Mouse (Mus musculus) midbrain, embryonic 15.5 days (tissue): ENCODE measurements around the gene Cxcl17. TPM values are rescaled to one million over a fixed set of nuclear protein-coding genes. Genes with fewer than 3 reads are reported as not detected.

Experiments used
- ATAC-seq: fragments of 200-750 bp; cut with Nextera tagmentation; replicated peaks from 2 replicates; pipeline ENCODE4 v1.8.0; 2017; ENCODE audit warnings: moderate TSS enrichment
- H3K27ac ChIP-seq: fragments of 300-500 bp; sonication (generic); 2 replicates; pipeline ENCODE4 v1.5.1; 2015; ENCODE audit warnings: mild to moderate bottlenecking, inconsistent platforms
- H3K27me3 ChIP-seq: fragments of 300-500 bp; sonication (generic); replicated peaks from 2 replicates; pipeline ENCODE4 v1.6.1; 2015; ENCODE audit warnings: inconsistent platforms
- H3K36me3 ChIP-seq: fragments of 300-500 bp; sonication (generic); replicated peaks from 2 replicates; pipeline ENCODE4 v1.6.1; 2015; ENCODE audit warnings: inconsistent platforms
- H3K4me1 ChIP-seq: fragments of 300-500 bp; sonication (generic); 2 replicates; pipeline ENCODE4 v1.6.1; 2015; ENCODE audit warnings: inconsistent platforms
- H3K4me2 ChIP-seq: fragments of 300-500 bp; sonication (generic); 2 replicates; pipeline ENCODE4 v1.6.1; 2015; ENCODE audit warnings: inconsistent platforms, mild to moderate bottlenecking, moderate library complexity
- H3K4me3 ChIP-seq: fragments of 300-500 bp; sonication (generic); 2 replicates; pipeline ENCODE4 v1.5.1; 2015; ENCODE audit warnings: mild to moderate bottlenecking, inconsistent platforms
- H3K9ac ChIP-seq: fragments of 300-500 bp; sonication (generic); 2 replicates; pipeline ENCODE4 v1.6.1; 2015; ENCODE audit warnings: mild to moderate bottlenecking, inconsistent platforms
- H3K9me3 ChIP-seq: fragments of 300-500 bp; sonication (generic); 2 replicates; pipeline ENCODE4 v1.6.1; 2016; ENCODE audit warnings: inconsistent platforms
- WGBS: fragments of 180-500 bp; shearing (Covaris S2); methylation state at CpG from one replicate; pipeline ENCODE4 v1.1.7; 2015; ENCODE audit warnings: mixed read lengths; 5-methylcytosine and 5-hydroxymethylcytosine counted together
- polyA plus RNA-seq: library from polyadenylated mRNA; unstranded; fragments of >200 nt; fragmentation: Nextera tagmentation; extraction: Ambion mirVana; gene quantifications from 2 replicates; pipeline ENCODE4 v1.2.1, GENCODE M21; 2015

The Cxcl17 gene
- polyA plus RNA-seq, 1 experiment from 2014 or later, result 0.93 TPM

DNA sequence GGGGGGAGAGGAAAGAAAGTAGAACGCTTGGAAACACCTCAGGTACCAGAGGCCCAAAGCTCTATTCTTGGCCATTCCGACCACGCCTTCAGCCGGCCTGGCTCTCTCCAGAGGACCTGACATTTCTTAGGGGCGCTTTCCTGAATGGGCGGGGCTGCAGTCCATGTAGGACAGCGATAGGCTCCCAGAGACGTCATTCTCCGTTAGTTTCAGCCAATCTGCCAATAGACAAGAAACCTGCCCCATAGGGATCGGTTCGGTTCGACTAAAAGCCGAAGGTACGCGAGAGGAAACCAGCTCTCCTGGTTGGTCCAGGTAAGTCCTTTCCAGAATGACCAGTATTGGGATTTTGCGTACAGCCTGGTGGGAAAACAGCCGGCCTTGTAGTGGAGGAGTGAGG lies 36.1 kb downstream of the Cxcl17 start:
- H3K4me1 ChIP-seq, result peaks cover 24% of the 10 kb centered on the region
- H3K27ac ChIP-seq, result no peak overlapping the region
- H3K4me3 ChIP-seq, result peak overlapping the region; percentile 31
- no peaks in the 10 kb centered on the region for H3K9me3 ChIP-seq
- peak overlapping the region; percentile 43 for H3K4me2 ChIP-seq
- H3K36me3 ChIP-seq, result no peaks in the 10 kb centered on the region
- peaks cover 7% of the 10 kb centered on the region; the same call in 1 of the 2 replicates for H3K27me3 ChIP-seq
- WGBS, result 6% methylated on average over 17 of the region's 17 CpGs
- H3K9ac ChIP-seq, result no peak overlapping the region
- peak; percentile 65 for ATAC-seq

DNA sequence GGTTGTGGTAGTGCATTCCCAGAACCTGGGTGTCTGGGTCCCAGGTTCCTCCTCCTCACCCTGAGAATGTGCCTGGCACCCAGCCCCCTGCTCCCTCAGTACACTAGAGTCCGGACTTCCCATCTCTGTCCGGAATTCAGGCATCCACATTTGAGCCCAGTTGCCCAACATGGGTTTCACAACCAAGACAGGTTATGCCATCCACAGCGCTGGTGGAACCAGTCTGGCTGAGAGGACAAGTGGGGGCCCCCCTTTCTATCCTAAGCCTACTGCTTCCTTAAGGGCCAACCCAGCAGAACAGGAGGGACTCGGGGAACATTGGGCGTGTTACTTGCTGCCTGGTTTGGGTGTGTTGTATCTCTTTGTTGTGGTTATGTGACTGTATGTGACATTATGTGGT lies 40.2 kb downstream of the Cxcl17 start:
- H3K4me3 ChIP-seq, result no peak overlapping the region
- H3K27ac ChIP-seq, result no peak overlapping the region
- H3K9me3 ChIP-seq, result no peaks in the 10 kb centered on the region
- ATAC-seq, result no peak
- WGBS, result 89% methylated on average over 5 of the region's 5 CpGs
- H3K9ac ChIP-seq, result no peak overlapping the region
- peaks cover 21% of the 10 kb centered on the region for H3K27me3 ChIP-seq
- H3K36me3 ChIP-seq, result no peaks in the 10 kb centered on the region
- no peak overlapping the region for H3K4me2 ChIP-seq
- H3K4me1 ChIP-seq, result peaks cover 16% of the 10 kb centered on the region

GRCm38 (mm10) chr7:25369058-25369749 lies 43.5 kb downstream of the Cxcl17 start, which contains the start of gene Cnfn:
Gene Cnfn, minus strand, starts transcription at chr7:25369724.
- H3K27me3 ChIP-seq, result peaks cover 24% of the 10 kb centered on the region
- no peak for ATAC-seq
- H3K36me3 ChIP-seq, result 0 out of 2 replicates have a peak, but pooled peaks cover 4% of the 10 kb centered on the region
- no peaks in the 10 kb centered on the region for H3K9me3 ChIP-seq
- 53% methylated on average over 12 of the region's 12 CpGs for WGBS
- no peak within 1 kb of the TSS for H3K9ac ChIP-seq
- H3K4me3 ChIP-seq, result no peak within 1 kb of the TSS
- H3K4me2 ChIP-seq, result no peak within 1 kb of the TSS
- peaks cover 19% of the 10 kb centered on the region for H3K4me1 ChIP-seq
- no peak within 1 kb of the TSS for H3K27ac ChIP-seq

DNA sequence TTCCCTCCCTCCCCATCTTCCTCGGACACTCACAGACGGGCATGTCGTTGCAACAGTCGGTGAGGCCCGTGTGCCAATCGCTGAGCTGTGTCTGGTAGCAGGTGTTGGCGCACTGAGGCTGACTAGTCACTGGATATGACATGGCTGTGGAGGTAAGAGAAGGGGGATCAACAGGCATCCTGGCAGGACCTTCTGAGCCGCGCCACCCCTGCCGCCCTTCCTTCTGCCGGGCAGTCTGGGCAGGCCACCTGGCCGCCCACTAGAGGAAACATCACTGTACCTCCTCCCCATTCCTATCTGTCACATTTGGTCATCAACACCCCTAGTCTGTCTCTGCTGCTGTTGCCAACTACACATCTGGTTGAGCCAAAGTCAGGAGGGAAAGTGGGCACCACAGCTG lies 44.4 kb downstream of the Cxcl17 start:
- ATAC-seq, result peak; percentile 24; the same call in 1 of the 2 replicates
- WGBS, result 29% methylated on average over 12 of the region's 12 CpGs
- H3K27me3 ChIP-seq, result peaks cover 24% of the 10 kb centered on the region

GRCm38 (mm10) chr7:25367632-25368293 lies 44.9 kb downstream of the Cxcl17 start:
- Histone ChIP-seq H3K27me3 (peaks cover 24% of the 10 kb centered on the region), H3K9ac (no peak overlapping the region), H3K9me3 (no peaks in the 10 kb centered on the region), H3K36me3 (peaks cover 18% of the 10 kb centered on the region), H3K4me3 (no peak overlapping the region), H3K27ac (no peak overlapping the region), H3K4me2 (peak overlapping the region; percentile 28; the same call in 1 of the 2 replicates), H3K4me1 (peaks cover 19% of the 10 kb centered on the region)
- ATAC-seq, result 0 out of 2 replicates have a peak, but pooled peaks have one; percentile 5
- WGBS, result 4% methylated on average over 32 of the region's 33 CpGs

More for the DNA sequence above, 44.4 kb downstream of the Cxcl17 start:
- H3K4me2 ChIP-seq, result no peak overlapping the region
- peaks cover 12% of the 10 kb centered on the region for H3K36me3 ChIP-seq
- H3K4me1 ChIP-seq, result peaks cover 19% of the 10 kb centered on the region
- no peaks in the 10 kb centered on the region for H3K9me3 ChIP-seq
- H3K4me3 ChIP-seq, result no peak overlapping the region
- H3K9ac ChIP-seq, result no peak overlapping the region
- H3K27ac ChIP-seq, result no peak overlapping the region

DNA sequence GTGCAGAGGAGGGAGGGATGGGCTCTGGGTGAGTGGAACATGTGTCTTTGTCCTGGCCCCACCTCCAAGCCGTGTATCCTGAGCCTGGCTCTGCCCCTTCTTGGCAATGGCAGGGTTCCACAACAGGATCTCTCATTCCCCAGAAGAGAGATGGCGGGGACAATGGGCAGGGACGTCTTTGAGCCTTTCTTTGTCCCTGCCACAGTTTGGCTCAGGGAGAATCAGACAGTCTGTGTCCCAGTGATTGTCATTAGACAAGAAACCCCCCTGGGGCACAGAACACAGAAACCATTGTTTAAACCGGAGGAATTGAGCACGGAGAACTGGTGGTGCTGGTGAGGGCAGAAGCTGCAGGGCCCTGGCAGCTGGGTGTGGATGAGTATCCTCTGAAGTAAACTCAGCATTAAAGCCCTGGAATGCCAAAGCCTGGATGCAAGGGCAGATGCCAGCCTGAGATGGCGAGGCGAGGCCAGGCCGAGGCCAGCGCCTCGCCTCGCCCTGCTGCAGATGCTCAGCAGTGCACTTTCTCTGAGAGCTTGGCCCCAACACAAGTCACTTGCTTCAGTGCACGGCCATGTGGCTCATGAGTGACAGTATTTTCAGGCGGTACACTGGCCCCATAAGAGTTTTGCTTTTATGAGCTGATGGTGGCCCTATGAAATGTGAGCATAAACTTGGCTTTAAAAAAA lies 46.6 kb downstream of the Cxcl17 start:
- peaks cover 24% of the 10 kb centered on the region for H3K27me3 ChIP-seq
- H3K27ac ChIP-seq, result peak overlapping the region; percentile 10; the same call in 1 of the 2 replicates
- peaks cover 23% of the 10 kb centered on the region for H3K36me3 ChIP-seq
- 19% methylated on average over 13 of the region's 13 CpGs for WGBS
- no peak overlapping the region; the same call in 1 of the 2 replicates for H3K9ac ChIP-seq
- 0 out of 2 replicates have a peak, but pooled peaks have one; percentile 11 for ATAC-seq
- H3K9me3 ChIP-seq, result no peaks in the 10 kb centered on the region
- H3K4me2 ChIP-seq, result no peak overlapping the region
- H3K4me3 ChIP-seq, result no peak overlapping the region
- H3K4me1 ChIP-seq, result peaks cover 19% of the 10 kb centered on the region

GRCm38 (mm10) chr7:25363632-25364031 lies 49.1 kb downstream of the Cxcl17 start:
- Histone ChIP-seq H3K27ac (no peak overlapping the region), H3K27me3 (peaks cover 13% of the 10 kb centered on the region), H3K4me1 (peaks cover 19% of the 10 kb centered on the region), H3K9me3 (no peaks in the 10 kb centered on the region), H3K36me3 (peaks cover 31% of the 10 kb centered on the region), H3K9ac (no peak overlapping the region), H3K4me3 (no peak overlapping the region), H3K4me2 (no peak overlapping the region)
- 94% methylated on average over 17 of the region's 17 CpGs for WGBS
- ATAC-seq, result no peak

GRCm38 (mm10) chr7:25363151-25363550 lies 49.5 kb downstream of the Cxcl17 start:
- peaks cover 31% of the 10 kb centered on the region for H3K36me3 ChIP-seq
- no peak for ATAC-seq
- WGBS, result 90% methylated on average over 19 of the region's 19 CpGs

DNA sequence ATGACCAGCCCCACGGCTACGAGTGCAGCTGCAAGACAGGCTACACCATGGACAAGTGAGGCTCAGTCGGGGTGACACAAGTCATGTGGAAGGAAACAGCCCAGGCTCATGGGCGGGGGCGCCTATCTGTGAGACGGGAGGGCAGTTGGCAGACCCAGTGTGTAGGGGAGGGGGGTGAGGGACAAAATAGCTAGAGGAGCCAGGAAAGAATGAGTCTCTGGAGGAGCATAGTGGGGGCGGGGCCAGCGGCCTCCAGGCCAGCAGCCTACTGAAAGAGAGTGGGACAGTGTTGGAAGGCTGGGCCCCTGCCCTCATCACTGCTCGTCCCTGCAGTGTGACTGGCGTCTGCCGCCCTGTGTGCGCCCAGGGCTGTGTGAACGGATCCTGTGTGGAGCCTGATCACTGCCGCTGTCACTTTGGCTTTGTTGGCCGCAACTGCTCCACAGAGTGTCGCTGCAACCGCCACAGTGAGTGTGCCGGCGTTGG lies 53.9 kb downstream of the Cxcl17 start:
- peak; percentile 53 for ATAC-seq
- Histone ChIP-seq H3K27ac (no peak overlapping the region), H3K9ac (no peak overlapping the region), H3K27me3 (no peaks in the 10 kb centered on the region), H3K4me3 (no peak overlapping the region), H3K4me2 (no peak overlapping the region), H3K9me3 (no peaks in the 10 kb centered on the region), H3K36me3 (peaks cover 26% of the 10 kb centered on the region), H3K4me1 (no peaks in the 10 kb centered on the region)
- 76% methylated on average over 19 of the region's 19 CpGs for WGBS

More at GRCm38 (mm10) chr7:25363151-25363550, 49.5 kb downstream of the Cxcl17 start:
- Histone ChIP-seq H3K4me2 (no peak overlapping the region), H3K27me3 (peaks cover 8% of the 10 kb centered on the region), H3K9me3 (no peaks in the 10 kb centered on the region), H3K9ac (no peak overlapping the region), H3K4me1 (peaks cover 19% of the 10 kb centered on the region), H3K4me3 (no peak overlapping the region), H3K27ac (no peak overlapping the region)

Other genes starting within 250 kb of the Cxcl17 start
- 45.5 and 59.1 TPM in 2 replicates for gene Pou2f2, start 233.2 kb downstream of the Cxcl17 start, polyA plus RNA-seq
- gene Dedd2, start 192.3 kb downstream of the Cxcl17 start, polyA plus RNA-seq, result 18.5 and 18.7 TPM in 2 replicates
- gene Zfp526, start 191.5 kb downstream of the Cxcl17 start, polyA plus RNA-seq, result 1.8 and 1.9 TPM in 2 replicates
- gene Gsk3a, start 175.0 kb downstream of the Cxcl17 start, polyA plus RNA-seq, result 19.5 TPM in 2 replicates
- gene Erf, start 162.1 kb downstream of the Cxcl17 start, polyA plus RNA-seq, result 3.3 and 5.3 TPM in 2 replicates
- 42.1 and 45.9 TPM in 2 replicates for gene Cic, start 145.2 kb downstream of the Cxcl17 start, polyA plus RNA-seq
- 671 and 679 TPM in 2 replicates for gene Pafah1b3, start 114.9 kb downstream of the Cxcl17 start, polyA plus RNA-seq
- gene Prr19, start 111.5 kb downstream of the Cxcl17 start, polyA plus RNA-seq, result 3.7 and 4.5 TPM in 2 replicates
- gene Tmem145, start 106.8 kb downstream of the Cxcl17 start, polyA plus RNA-seq, result 94.8 and 102 TPM in 2 replicates
- 27.0 and 27.4 TPM in 2 replicates for gene Megf8, start 95.7 kb downstream of the Cxcl17 start, polyA plus RNA-seq
- gene Cnfn, start 43.2 kb downstream of the Cxcl17 start, polyA plus RNA-seq, result not detected in 2 replicates
- gene Lipe, start 14.2 kb downstream of the Cxcl17 start, polyA plus RNA-seq, result 10.5 and 12.7 TPM in 2 replicates
- 0.88 and 1.1 TPM in 2 replicates for gene Ceacam1, start 64.7 kb upstream of the Cxcl17 start, polyA plus RNA-seq
- 0.13 and 0.34 TPM in 2 replicates for gene Ceacam2, start 127.0 kb upstream of the Cxcl17 start, polyA plus RNA-seq
- not detected in 2 replicates for gene Erich4, start 203.0 kb upstream of the Cxcl17 start, polyA plus RNA-seq
- 44.2 and 45.3 TPM in 2 replicates for gene Dmac2, start 206.5 kb upstream of the Cxcl17 start, polyA plus RNA-seq
- 0.68 and 0.88 TPM in 2 replicates for gene B3gnt8, start 213.8 kb upstream of the Cxcl17 start, polyA plus RNA-seq
- 42.7 and 43.5 TPM in 2 replicates for gene Bckdha, start 246.1 kb upstream of the Cxcl17 start, polyA plus RNA-seq
- 41.0 and 44.9 TPM in 2 replicates for gene Exosc5, start 246.3 kb upstream of the Cxcl17 start, polyA plus RNA-seq